Comparison of ENCODE assay signal across 8 mouse cellular contexts in genomic region chr10:122096980-122097844, GRCm38 (mm10). TPM values are rescaled to one million over a fixed set of nuclear protein-coding genes. Genes with fewer than 3 reads are reported as not detected.
DNase-seq lines count a peak whose midpoint lies in the region; ATAC-seq lines count a peak whose summit lies in the region.

Gene Rxylt1 (minus strand): TSS chr10:122097371.

- WGBS in heart, embryonic 14.5 days: under 1% methylated on average over 39 of the region's 48 CpGs
- 2% methylated on average over 47 of the region's 48 CpGs for WGBS in liver, embryonic 13.5 days (ENCODE audit: insufficient replicate concordance)
- WGBS in stomach, embryonic 16.5 days: 1% methylated on average over 46 of the region's 48 CpGs

- peak within 1 kb of the TSS; percentile 83 to 96 for H3K4me3 ChIP-seq in heart, embryonic 14.5 days (ENCODE audit: control insufficient read depth in 1 of 2, insufficient read depth in 1 of 2, low read depth in 1 of 2, low read length in 2 of 2)
- H3K4me3 ChIP-seq in liver, embryonic 13.5 days (replicated peaks): peak within 1 kb of the TSS; percentile 74
- peak within 1 kb of the TSS; percentile 74 for H3K4me3 ChIP-seq in stomach, embryonic 16.5 days (replicated peaks; ENCODE audit: low read length)

- H3K4me1 ChIP-seq in heart, embryonic 14.5 days (ENCODE audit: control insufficient read depth in 2 of 2, insufficient read depth in 2 of 2, low read length in 2 of 2): peaks cover 2 to 10% of the 10 kb centered on the region in 2 experiments
- H3K4me1 ChIP-seq in liver, embryonic 13.5 days (replicated peaks): peaks cover 11% of the 10 kb centered on the region; the same call in 1 of the 2 replicates
- H3K4me1 ChIP-seq in stomach, embryonic 16.5 days (ENCODE audit: control insufficient read depth, insufficient read depth, low read length): peaks cover 7% of the 10 kb centered on the region

- peak; percentile 74 for DNase-seq in c-Kit-negative CD71-positive TER-119-positive erythroid progenitor cells, embryonic 14.5 days (ENCODE audit: low read depth, low spot score)
- DNase-seq in fibroblast of lung, adult 2 months (ENCODE audit: low read depth): peak; percentile 98
- peak; percentile 98 for DNase-seq in kidney, postnatal 14 days
- peak; percentile 97 for DNase-seq in liver, embryonic 13.5 days
- peak; percentile 92 for DNase-seq in neural tube, embryonic 10.5 days (ENCODE audit: extremely low spot score, low spot score)

- H3K36me3 ChIP-seq in heart, embryonic 14.5 days (ENCODE audit: control insufficient read depth, insufficient read depth, low read length): peaks cover 14% of the 10 kb centered on the region
- H3K36me3 ChIP-seq in liver, embryonic 13.5 days: peaks cover 3% of the 10 kb centered on the region; the same call in 1 of the 2 replicates
- no peaks in the 10 kb centered on the region for H3K36me3 ChIP-seq in stomach, embryonic 16.5 days (ENCODE audit: control insufficient read depth, insufficient read depth, low read length)

- H3K9ac ChIP-seq in heart, embryonic 14.5 days (ENCODE audit: low read length): peak within 1 kb of the TSS; percentile 90
- peak within 1 kb of the TSS; percentile 80 for H3K9ac ChIP-seq in liver, embryonic 13.5 days
- H3K9ac ChIP-seq in stomach, embryonic 16.5 days (ENCODE audit: low read length): peak within 1 kb of the TSS; percentile 89

- peak within 1 kb of the TSS; percentile 58 to 94 for H3K27ac ChIP-seq in heart, embryonic 14.5 days (replicated peaks in 1 of 2; ENCODE audit: control insufficient read depth in 1 of 2, insufficient read depth in 1 of 2, low read depth in 2 of 2, low read length in 2 of 2)
- peak within 1 kb of the TSS; percentile 80 for H3K27ac ChIP-seq in liver, embryonic 13.5 days
- peak within 1 kb of the TSS; percentile 93 for H3K27ac ChIP-seq in stomach, embryonic 16.5 days (ENCODE audit: low read length)

- H3K9me3 ChIP-seq in heart, embryonic 14.5 days (ENCODE audit: control insufficient read depth, low read length): no peaks in the 10 kb centered on the region
- H3K9me3 ChIP-seq in liver, embryonic 13.5 days (replicated peaks): no peaks in the 10 kb centered on the region
- no peaks in the 10 kb centered on the region for H3K9me3 ChIP-seq in stomach, embryonic 16.5 days (replicated peaks; ENCODE audit: control insufficient read depth, low read length)

- peak; percentile 91 for ATAC-seq in CD4-positive, CD25-positive, alpha-beta regulatory T cell, adult 4 months
- ATAC-seq in heart, embryonic 14.5 days (ENCODE audit: insufficient number of reproducible peaks, insufficient read depth, low FRiP score, low read depth): peak; percentile 98
- peak; percentile 95 for ATAC-seq in liver, embryonic 13.5 days (ENCODE audit: low read depth)
- ATAC-seq in stomach, embryonic 16.5 days (ENCODE audit: insufficient read depth, low FRiP score): peak; percentile 98

- peak within 1 kb of the TSS; percentile 84 for H3K4me2 ChIP-seq in heart, embryonic 14.5 days (ENCODE audit: low read length)
- peak within 1 kb of the TSS; percentile 94 for H3K4me2 ChIP-seq in liver, embryonic 13.5 days
- peak within 1 kb of the TSS; percentile 72 for H3K4me2 ChIP-seq in stomach, embryonic 16.5 days (ENCODE audit: low read depth, low read length)

- H3K27me3 ChIP-seq in heart, embryonic 14.5 days (ENCODE audit: control insufficient read depth, insufficient read depth, low read length): no peaks in the 10 kb centered on the region
- no peaks in the 10 kb centered on the region for H3K27me3 ChIP-seq in liver, embryonic 13.5 days
- H3K27me3 ChIP-seq in stomach, embryonic 16.5 days (ENCODE audit: control insufficient read depth, insufficient read depth, low read length): no peaks in the 10 kb centered on the region

RNA-seq across cellular contexts. Expression of gene Rxylt1, which starts in this region (rescaled TPM):
- polyA plus RNA-seq in CD4-positive, CD25-positive, alpha-beta regulatory T cell, adult 4 months (2017; shearing (Covaris generic)): 10 to 100 TPM; 10.9 to 15.3 TPM
- 43.6 and 52.5 TPM in 2 replicates for polyA plus RNA-seq in heart, embryonic 14.5 days (2014; fragmentation: Nextera tagmentation; extraction: Ambion mirVana)
- polyA plus RNA-seq in liver, embryonic 13.5 days (2015; fragmentation: Nextera tagmentation; extraction: Ambion mirVana): 18.5 and 19.4 TPM in 2 replicates
- polyA plus RNA-seq in stomach, embryonic 16.5 days (2015; fragmentation: Nextera tagmentation; extraction: Ambion mirVana): 40.3 and 44.1 TPM in 2 replicates

Comparison
In these comparisons a context has a peak if more than half of its experiments do, and no peak if none do; other contexts are left out.
1. Peak in every context shown above with its lines: DNase-seq, ATAC-seq, H3K4me3 ChIP-seq and H3K27ac ChIP-seq.